Mouse (Mus musculus): ENCODE results near the gene Gm21767. TPM values are rescaled to one million over a fixed set of nuclear protein-coding genes. Genes with fewer than 3 reads are reported as not detected.
"Not testable (repeated sequence)": the region's sequence is repeated elsewhere in the genome, so short reads cannot be mapped to it uniquely, and the experiment has no call there.

Gm21767 gene
- total RNA-seq (2021), result not detected
- long read RNA-seq, experiment 1, result 0 reads
- long read RNA-seq, experiment 2, result 0 reads

GRCm38 (mm10) chrY:13941438-13941837, at the start of gene Gm21767:
Gene Gm21767, plus strand, starts transcription at chrY:13941738.
- DNase-seq (ENCODE audit: low spot score in 2 of 2), result not testable (repeated sequence)

All from gastrocnemius, postnatal 4 days (tissue).